Mouse (Mus musculus) adrenal gland, postnatal 4 days (tissue): ENCODE data around the gene Fcrla. TPM values are rescaled to one million over a fixed set of nuclear protein-coding genes. Genes with fewer than 3 reads are reported as not detected.

Experiments used
- DNase-seq, 2 experiments: peaks; one replicate each; pipeline ENCODE4 v3.0.0; 2021 to 2022; ENCODE audit warnings: low spot score in 2 of 2, mixed read lengths in 2 of 2
- total RNA-seq, 2 experiments: library from RNA; stranded (reverse); gene quantifications; 2 replicates each; pipeline ENCODE4 v1.2.3; 2021

Gene Fcrla
- total RNA-seq, 2 experiments from 2014 or later, result 0.64 to 1.0 TPM

- DNase-seq, result no peak
Measured at GRCm38 (mm10) chr1:170929245-170929644, 1.9 kb upstream of the Fcrla start.

DNA sequence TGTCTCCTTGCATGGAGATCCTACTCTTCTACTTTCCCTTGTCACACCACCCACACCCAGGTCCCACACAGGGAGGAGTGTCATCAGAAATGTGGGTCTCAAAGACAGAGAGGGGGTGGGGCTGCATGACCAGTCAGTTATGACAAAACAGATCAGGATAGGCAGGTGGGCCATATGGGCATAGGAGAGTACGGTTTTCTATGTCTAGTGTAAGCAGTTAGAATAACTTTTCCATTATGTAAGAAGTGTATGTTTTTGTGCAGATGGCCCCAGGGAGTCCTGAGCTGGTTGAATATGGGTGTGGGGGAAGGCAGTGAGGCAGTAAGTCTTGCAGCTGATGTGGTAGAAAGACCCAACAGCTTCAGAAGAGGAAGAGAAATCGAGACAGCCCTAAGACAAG lies 1.1 kb upstream of the Fcrla start:
- DNase-seq, result no peak

- no peak for DNase-seq
Measured at GRCm38 (mm10) chr1:170926941-170927340, 442 bp downstream of the Fcrla start.

DNA sequence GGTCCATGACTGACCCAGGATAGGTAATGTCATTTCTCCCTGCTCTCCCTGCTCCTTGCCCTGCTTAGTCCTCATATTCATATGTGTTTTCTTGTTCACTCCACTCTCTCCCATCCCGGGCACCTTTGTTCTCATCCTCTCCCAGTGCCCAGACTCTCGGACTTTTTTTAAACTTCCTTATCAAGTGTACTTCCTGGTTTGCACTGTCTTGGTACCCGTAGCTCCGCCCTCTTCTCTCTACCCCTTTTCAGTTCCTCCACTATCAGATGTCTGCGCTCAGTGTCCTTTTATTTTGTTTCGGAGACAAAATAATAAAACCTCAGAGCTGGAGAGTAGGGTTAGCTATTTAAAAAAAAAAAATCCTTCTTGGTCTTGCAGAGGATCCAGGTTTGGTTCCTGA lies 2.9 kb downstream of the Fcrla start:
- no peak for DNase-seq

DNA sequence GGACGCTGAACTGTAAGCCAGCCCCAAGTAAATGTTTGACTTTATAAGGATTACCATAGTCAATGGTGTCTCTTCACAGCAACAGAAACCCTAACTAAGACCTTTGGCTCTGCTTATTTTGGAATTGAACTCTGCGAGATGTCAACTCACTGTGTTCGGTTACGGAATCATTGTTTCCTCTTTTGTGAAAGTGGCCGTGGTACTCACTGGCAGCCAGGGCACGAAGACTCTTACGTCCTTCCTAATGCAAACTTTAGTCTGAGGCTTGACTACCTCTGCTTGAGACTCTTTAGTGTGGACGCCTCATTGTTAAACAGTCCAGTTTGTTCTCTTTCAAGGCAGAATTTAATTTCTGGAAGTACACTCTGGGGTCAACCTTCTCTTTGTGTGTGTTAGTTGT lies 8.1 kb downstream of the Fcrla start:
- DNase-seq, result no peak

DNA sequence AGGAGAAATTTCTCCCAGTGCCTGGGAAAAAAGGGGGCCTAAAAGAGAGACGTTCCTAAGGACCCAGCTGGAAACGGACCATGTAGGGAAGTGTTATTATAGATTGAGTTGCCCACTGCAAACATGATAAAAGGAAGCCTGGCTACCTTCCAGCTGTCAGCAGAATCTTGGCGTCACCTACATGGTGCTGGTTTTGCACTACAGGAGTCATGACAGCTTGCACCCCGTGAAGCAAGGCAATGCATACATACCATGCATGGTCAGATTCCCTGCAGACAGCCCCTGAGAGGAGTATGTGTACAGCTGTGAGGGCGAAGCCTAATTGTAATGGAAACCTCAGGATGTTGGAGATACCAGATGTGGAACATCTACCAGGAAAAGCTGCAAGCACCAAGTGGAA lies 11.7 kb downstream of the Fcrla start:
- no peak for DNase-seq

DNA sequence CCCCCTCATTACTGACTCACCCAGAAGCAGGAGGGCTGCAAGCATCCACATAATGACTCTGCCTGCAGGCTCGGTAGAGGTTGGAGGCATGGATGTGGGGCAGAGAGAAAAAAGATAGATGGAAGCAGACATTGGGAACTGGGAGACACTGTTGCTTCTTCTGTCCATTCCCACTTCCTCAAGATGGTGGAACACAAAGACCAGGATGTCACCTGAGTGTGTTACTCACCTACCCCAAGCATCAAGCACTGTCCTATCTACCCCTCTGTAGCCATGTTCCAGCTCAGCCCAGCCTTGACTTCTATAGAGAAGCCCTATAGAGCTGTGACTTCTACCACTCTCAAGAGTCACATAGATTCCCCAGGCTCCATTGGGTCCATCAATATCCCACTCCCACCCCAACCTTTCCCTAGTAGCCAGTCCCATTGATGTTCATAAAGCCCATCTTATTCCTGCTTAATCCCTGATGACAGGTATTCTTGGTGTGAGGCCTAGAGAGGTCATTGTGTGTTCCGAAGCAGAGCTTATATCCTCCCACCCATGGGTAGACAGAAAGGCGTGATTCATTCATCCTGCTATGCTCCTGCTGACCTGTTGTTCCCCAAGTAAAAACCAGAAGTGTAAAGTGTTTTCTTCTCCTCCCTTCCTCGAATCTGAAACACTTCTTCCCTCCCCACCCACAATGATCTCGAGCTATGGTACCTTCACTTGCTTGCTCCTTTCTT lies 14.3 kb downstream of the Fcrla start, which contains the start of gene Fcrlb:
TSS of gene Fcrlb (minus strand) at position 51 of the 725 bp plus-strand sequence.
- DNase-seq, result no peak

DNA sequence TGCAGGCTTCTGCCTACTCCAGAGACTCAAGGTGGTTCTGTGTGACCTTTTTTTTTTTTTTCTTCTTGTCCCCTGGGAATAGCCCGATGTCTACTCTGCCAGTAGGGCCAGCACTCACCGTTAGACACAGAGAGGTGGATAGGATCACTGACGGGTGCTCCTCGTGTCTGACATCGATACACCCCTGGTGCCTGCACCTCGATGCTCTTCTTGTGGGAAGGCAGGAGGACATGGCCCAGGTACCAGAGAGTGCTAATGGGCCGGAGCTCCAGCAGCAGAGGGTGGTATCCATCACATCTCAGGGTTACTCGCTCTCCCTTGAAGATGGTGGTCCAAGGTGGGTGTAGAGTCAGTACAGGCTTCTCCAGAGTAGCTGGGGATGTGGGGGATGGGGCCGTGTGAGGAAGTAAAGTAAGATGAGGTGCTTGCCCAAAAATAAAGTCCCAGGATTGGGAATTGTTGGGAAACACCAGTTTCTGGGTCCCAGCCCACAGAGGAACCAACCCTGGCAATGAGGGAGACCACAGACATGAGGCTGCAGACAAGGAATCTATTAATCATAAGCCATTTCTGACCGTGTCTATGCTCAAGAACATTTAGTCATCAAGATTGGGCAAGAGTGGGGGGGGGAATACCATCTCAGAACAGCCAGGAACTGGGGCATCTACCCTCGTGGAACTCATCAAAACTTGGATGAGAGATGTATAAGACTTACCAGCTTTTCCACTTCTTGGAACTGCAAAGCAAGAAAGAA lies 15.3 kb downstream of the Fcrla start:
- no peak for DNase-seq

- DNase-seq, result no peak
Measured at GRCm38 (mm10) chr1:170908341-170908740, 19.0 kb downstream of the Fcrla start.

- DNase-seq, result no peak
Measured at GRCm38 (mm10) chr1:170907456-170908191, 19.8 kb downstream of the Fcrla start.

GRCm38 (mm10) chr1:170907111-170907455 lies 20.3 kb downstream of the Fcrla start:
- no peak for DNase-seq

- no peak for DNase-seq
Measured at GRCm38 (mm10) chr1:170903485-170903884, 23.9 kb downstream of the Fcrla start.

DNA sequence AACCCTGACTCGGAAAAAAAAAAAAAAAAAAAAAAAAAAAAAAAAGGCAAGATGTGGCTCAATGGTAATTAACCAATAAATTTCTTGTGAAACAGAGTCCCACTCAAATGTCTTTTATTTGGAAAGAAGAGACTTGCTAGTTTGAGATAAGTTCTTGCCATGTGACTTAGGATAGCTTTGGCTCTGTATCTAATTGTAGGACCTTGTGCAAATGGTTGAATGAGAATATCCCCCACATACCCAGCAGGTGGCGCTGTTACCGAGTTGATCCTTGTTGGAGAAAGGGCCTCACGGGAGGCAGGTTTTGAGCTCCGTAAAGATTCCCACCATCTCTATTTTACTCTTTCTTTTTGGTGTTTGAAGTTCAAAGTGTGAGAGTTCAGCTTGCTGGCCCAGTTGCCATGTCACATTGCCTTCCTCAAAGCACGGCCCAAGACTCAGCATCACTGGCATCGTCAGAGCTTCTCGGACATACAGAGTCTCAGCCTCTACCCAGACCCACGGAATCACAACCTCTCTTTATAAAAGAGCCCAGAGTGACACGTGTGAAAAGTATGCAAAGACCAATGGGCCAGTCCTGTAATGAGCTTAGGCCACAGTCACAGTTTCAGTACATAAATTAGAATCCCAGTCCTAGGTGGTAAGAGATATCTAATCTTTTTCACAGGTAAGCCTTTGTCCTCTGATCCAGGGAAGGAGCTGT lies 25.7 kb downstream of the Fcrla start:
- DNase-seq, result peak; percentile 66 to 85

GRCm38 (mm10) chr1:170900799-170901467 lies 26.4 kb downstream of the Fcrla start:
- DNase-seq, result no peak

DNA sequence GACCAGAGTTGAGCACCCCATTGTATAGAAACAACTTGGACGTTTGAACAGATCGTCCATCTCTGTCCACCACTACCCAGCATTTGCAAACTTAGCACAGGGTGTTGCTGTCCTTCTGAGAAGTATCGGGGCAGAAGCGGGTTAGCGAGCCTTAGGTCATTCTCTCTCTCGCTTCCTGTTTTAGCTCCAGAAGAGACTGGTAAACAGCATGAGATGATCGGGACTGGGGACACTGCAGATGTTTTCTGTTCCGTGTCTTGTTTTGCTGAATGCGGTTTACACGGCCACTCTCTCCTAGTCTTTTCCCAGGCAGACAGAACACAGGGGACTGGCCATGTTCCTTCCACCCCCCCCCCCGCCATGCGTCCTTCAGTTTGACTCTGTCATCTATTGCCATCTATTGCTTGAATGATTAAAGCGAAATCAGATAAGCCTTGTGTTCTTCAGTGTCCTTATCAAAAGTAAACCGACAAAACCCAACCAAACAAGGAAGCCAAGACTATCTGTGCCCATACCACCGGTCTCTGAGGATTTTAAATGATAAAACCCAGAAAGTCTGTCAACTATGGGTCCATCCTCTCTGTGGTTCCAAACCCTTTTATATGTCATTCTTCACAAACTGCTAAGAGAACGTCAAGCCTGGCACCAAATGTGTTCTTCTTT lies 28.8 kb downstream of the Fcrla start:
- no peak for DNase-seq

GRCm38 (mm10) chr1:170896651-170897281 lies 30.6 kb downstream of the Fcrla start:
- no peak for DNase-seq

DNA sequence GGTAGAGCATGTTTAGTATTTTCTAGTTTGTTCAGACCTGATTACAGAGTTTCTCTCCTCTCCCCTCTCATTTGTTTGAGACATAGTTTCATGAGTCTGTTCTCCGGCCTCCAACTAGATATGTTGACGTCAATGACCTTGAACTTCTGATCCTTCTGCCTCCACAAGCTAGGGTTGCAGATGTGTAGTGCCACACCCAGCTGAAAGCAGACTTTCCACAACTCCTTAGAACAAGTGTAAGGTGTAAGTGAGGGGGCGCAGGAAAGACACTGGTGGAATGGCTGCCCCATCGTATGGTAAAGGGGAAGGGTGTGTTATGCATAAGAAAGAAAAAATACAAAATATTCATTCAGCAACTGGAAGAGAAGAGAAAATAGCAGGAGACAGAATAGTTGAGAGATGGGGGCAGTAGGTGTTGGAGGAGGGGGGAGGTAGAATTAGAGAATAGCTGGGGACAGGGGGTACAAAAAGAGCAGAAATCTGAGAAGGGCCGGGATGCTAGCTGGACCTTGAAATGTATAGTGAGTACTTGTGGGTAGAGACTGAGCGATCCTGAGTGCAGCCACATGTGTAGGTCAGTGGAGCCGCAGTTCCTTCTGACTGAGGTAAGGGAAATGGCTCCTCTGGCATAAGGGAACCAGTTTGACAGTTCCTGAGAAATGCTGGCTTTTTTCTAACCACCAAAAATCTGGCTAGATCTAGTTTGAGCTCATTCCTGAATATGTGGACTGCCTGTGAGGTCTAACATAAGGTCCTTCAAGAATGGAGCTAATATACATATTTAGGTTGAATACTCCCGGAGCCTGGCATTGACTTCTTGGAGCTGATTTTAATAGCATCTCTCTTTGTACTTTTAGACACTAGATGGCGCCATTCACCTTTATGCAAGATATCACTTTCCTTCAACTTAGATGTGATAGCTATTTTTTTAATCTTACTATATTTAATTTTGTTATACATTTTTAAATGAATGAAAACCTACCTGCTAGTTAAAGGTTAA lies 32.5 kb downstream of the Fcrla start:
- DNase-seq, result no peak

- DNase-seq, result no peak
Measured at GRCm38 (mm10) chr1:170892279-170892678, 35.1 kb downstream of the Fcrla start.

GRCm38 (mm10) chr1:170891646-170892045 lies 35.7 kb downstream of the Fcrla start:
- DNase-seq, result no peak
